Mouse (Mus musculus): ENCODE measurements around the gene Foxg1.

- TF ChIP-seq CTCF (IDR thresholded peaks at IDR 0.05; ENCODE audit: borderline replicate concordance, insufficient read depth, low read depth, low read length) (no peak), POLR2A (IDR thresholded peaks at IDR 0.05; ENCODE audit: borderline replicate concordance, insufficient read depth, low read length) (no peak)
Measured at GRCm38 (mm10) chr12:49392876-49393275, 10.4 kb downstream of the Foxg1 start.
